Mouse (Mus musculus): Measurements from ENCODE around the gene Ndufa10.

- no peak for TF ChIP-seq POLR2A (IDR thresholded peaks at IDR 0.05; ENCODE audit: borderline replicate concordance, control insufficient read depth, low read depth, low read length)
- no peak for TF ChIP-seq CTCF (IDR thresholded peaks at IDR 0.05; ENCODE audit: control insufficient read depth, insufficient read depth, low read length)
Observed at GRCm38 (mm10) chr1:92393166-92393565, 80.5 kb downstream of the Ndufa10 start.

Measured in bone marrow, adult 2 months (tissue).